Mouse (Mus musculus) intestine, postnatal 0 days (tissue): ENCODE data around the gene Gpr19. TPM values are rescaled to one million over a fixed set of nuclear protein-coding genes. Genes with fewer than 3 reads are reported as not detected.
A peak's percentile ranks its signal among the peaks of the same experiment; 100 is the strongest.

Experiments
- ATAC-seq: fragments of 200-750 bp; cut with Nextera tagmentation; 2 replicates; pipeline ENCODE4 v1.8.0; 2017; ENCODE audit warnings: mild to moderate bottlenecking, moderate TSS enrichment, moderate library complexity
- H3K27ac ChIP-seq: fragments of 300-500 bp; sonication (generic); 2 replicates; pipeline ENCODE4 v1.5.1; 2014; ENCODE audit warnings: mild to moderate bottlenecking, low read depth, low read length, moderate library complexity
- H3K27me3 ChIP-seq: fragments of 300-500 bp; sonication (generic); replicated peaks from 2 replicates; pipeline ENCODE4 v1.6.1; 2014; ENCODE audit warnings: low read length, mixed read lengths; ENCODE audit not compliant: control insufficient read depth, insufficient read depth
- H3K36me3 ChIP-seq: fragments of 300-500 bp; sonication (generic); 2 replicates; pipeline ENCODE4 v1.6.1; 2014; ENCODE audit warnings: mild to moderate bottlenecking, moderate library complexity; ENCODE audit not compliant: control insufficient read depth, insufficient read depth
- H3K4me1 ChIP-seq: fragments of 300-500 bp; sonication (generic); replicated peaks from 2 replicates; pipeline ENCODE4 v1.6.1; 2014; ENCODE audit warnings: antibody characterized with exemption, low read length, mixed read lengths; ENCODE audit not compliant: control insufficient read depth, insufficient read depth
- H3K4me2 ChIP-seq: fragments of 300-500 bp; sonication (generic); replicated peaks from 2 replicates; pipeline ENCODE4 v1.6.1; 2014; ENCODE audit warnings: low read depth, mild to moderate bottlenecking, moderate library complexity
- H3K4me3 ChIP-seq: fragments of 300-500 bp; sonication (generic); 2 replicates; pipeline ENCODE4 v1.5.1; 2014; ENCODE audit warnings: low read depth, low read length
- H3K9ac ChIP-seq: fragments of 300-500 bp; sonication (generic); 2 replicates; pipeline ENCODE4 v1.6.1; 2014; ENCODE audit warnings: mild to moderate bottlenecking, low read depth, low read length
- H3K9me3 ChIP-seq: fragments of 300-500 bp; sonication (generic); 2 replicates; pipeline ENCODE4 v1.6.1; 2016; ENCODE audit warnings: mixed run types; ENCODE audit not compliant: control insufficient read depth
- CTCF ChIP-seq: sonication (generic); IDR thresholded peaks from 2 replicates; pipeline ENCODE4 v1.5.1; 2016; ENCODE audit warnings: low read depth, mild to moderate bottlenecking, control low read depth, antibody characterized with exemption, moderate library complexity
- WGBS: fragments of 180-500 bp; shearing (Covaris S2); extraction: QIAGEN DNeasy Blood & Tissue Kit; methylation state at CpG from one replicate; pipeline ENCODE4 v1.1.7; 2014; 5-methylcytosine and 5-hydroxymethylcytosine counted together
- polyA plus RNA-seq: library from polyadenylated mRNA; unstranded; fragments of >200 nt; fragmentation: Nextera tagmentation; extraction: Ambion mirVana; gene quantifications from 2 replicates; pipeline ENCODE4 v1.2.1, GENCODE M21; 2015

The Gpr19 gene
- polyA plus RNA-seq, 1 experiment from 2014 or later: 6.5 TPM

GRCm38 (mm10) chr6:134854782-134855181, 43.6 kb downstream of the Gpr19 start:
- no peaks in the 10 kb centered on the region for H3K27me3 ChIP-seq
- H3K9me3 ChIP-seq: no peaks in the 10 kb centered on the region
- peaks cover 34% of the 10 kb centered on the region for H3K36me3 ChIP-seq
- H3K27ac ChIP-seq: no peak overlapping the region
- whole genome bisulfite sequencing: 77% methylated on average over 5 of the region's 5 CpGs
- TF ChIP-seq CTCF: no peak
- H3K4me2 ChIP-seq: no peak overlapping the region
- ATAC-seq: no peak
- no peak overlapping the region for H3K4me3 ChIP-seq
- H3K9ac ChIP-seq: no peak overlapping the region
- H3K4me1 ChIP-seq: no peaks in the 10 kb centered on the region

- Histone ChIP-seq H3K27ac (no peak overlapping the region), H3K9me3 (no peaks in the 10 kb centered on the region), H3K36me3 (peaks cover 23% of the 10 kb centered on the region; the same call in 1 of the 2 replicates), H3K4me1 (no peaks in the 10 kb centered on the region), H3K9ac (no peak overlapping the region), H3K27me3 (no peaks in the 10 kb centered on the region), H3K4me3 (no peak overlapping the region), H3K4me2 (no peak overlapping the region)
- ATAC-seq: no peak
- no peak for TF ChIP-seq CTCF
- WGBS: 59% methylated on average over 3 of the region's 3 CpGs
These were observed 48.4 kb downstream of the Gpr19 start for GRCm38 (mm10) chr6:134849985-134850384.

- no peak overlapping the region for H3K27ac ChIP-seq
- H3K4me3 ChIP-seq: no peak overlapping the region
- no peak overlapping the region for H3K9ac ChIP-seq
- no peak overlapping the region for H3K4me2 ChIP-seq
- TF ChIP-seq CTCF: no peak
- WGBS: 81% methylated on average over 2 of the region's 2 CpGs
- H3K36me3 ChIP-seq: peaks cover 23% of the 10 kb centered on the region; the same call in 1 of the 2 replicates
- H3K4me1 ChIP-seq: no peaks in the 10 kb centered on the region
- no peaks in the 10 kb centered on the region for H3K27me3 ChIP-seq
- no peak for ATAC-seq
- no peaks in the 10 kb centered on the region for H3K9me3 ChIP-seq
These were observed 48.9 kb downstream of the Gpr19 start for GRCm38 (mm10) chr6:134849461-134849860.

GRCm38 (mm10) chr6:134848197-134848890, 50.0 kb downstream of the Gpr19 start:
- no peak for ATAC-seq
- 85% methylated on average over 5 of the region's 5 CpGs for WGBS

GRCm38 (mm10) chr6:134847550-134847949, 50.8 kb downstream of the Gpr19 start:
- H3K4me1 ChIP-seq: no peaks in the 10 kb centered on the region
- no peak overlapping the region for H3K27ac ChIP-seq
- 97% methylated on average over 4 of the region's 4 CpGs for WGBS
- no peak overlapping the region for H3K4me3 ChIP-seq
- ATAC-seq: no peak
- H3K27me3 ChIP-seq: no peaks in the 10 kb centered on the region
- H3K36me3 ChIP-seq: peaks cover 23% of the 10 kb centered on the region; the same call in 1 of the 2 replicates
- no peak overlapping the region for H3K9ac ChIP-seq
- no peak overlapping the region for H3K4me2 ChIP-seq
- no peak for TF ChIP-seq CTCF
- H3K9me3 ChIP-seq: no peaks in the 10 kb centered on the region

More at GRCm38 (mm10) chr6:134848197-134848890, 50.0 kb downstream of the Gpr19 start:
- Histone ChIP-seq H3K4me2 (no peak overlapping the region), H3K36me3 (peaks cover 23% of the 10 kb centered on the region; the same call in 1 of the 2 replicates), H3K4me1 (no peaks in the 10 kb centered on the region), H3K27ac (no peak overlapping the region), H3K9me3 (no peaks in the 10 kb centered on the region), H3K27me3 (no peaks in the 10 kb centered on the region), H3K4me3 (no peak overlapping the region), H3K9ac (no peak overlapping the region)
- peak; percentile 61 for TF ChIP-seq CTCF

GRCm38 (mm10) chr6:134846308-134846707, 52.1 kb downstream of the Gpr19 start:
- Histone ChIP-seq H3K4me3 (no peak overlapping the region), H3K4me2 (no peak overlapping the region), H3K9me3 (no peaks in the 10 kb centered on the region), H3K9ac (no peak overlapping the region), H3K4me1 (no peaks in the 10 kb centered on the region), H3K27ac (no peak overlapping the region), H3K36me3 (peaks cover 23% of the 10 kb centered on the region; the same call in 1 of the 2 replicates), H3K27me3 (no peaks in the 10 kb centered on the region)
- no peak for TF ChIP-seq CTCF
- ATAC-seq: no peak
- 78% methylated on average over 6 of the region's 6 CpGs for WGBS
